Mouse (Mus musculus): ENCODE measurements around the gene Slc37a1. TPM values are rescaled to one million over a fixed set of nuclear protein-coding genes. Genes with fewer than 3 reads are reported as not detected.
"Not testable (repeated sequence)": the region's sequence is repeated elsewhere in the genome, so short reads cannot be mapped to it uniquely, and the experiment has no call there.

The Slc37a1 gene
- polyA plus RNA-seq, 1 experiment from 2014 or later, result 12.9 TPM

GRCm38 (mm10) chr17:31265171-31265572 lies 21.4 kb upstream of the Slc37a1 start:
- 20% methylated on average over 3 of the region's 3 CpGs for whole genome bisulfite sequencing
- no peak overlapping the region for H3K4me2 ChIP-seq (ENCODE audit: low read length)
- no peak for ATAC-seq

DNA sequence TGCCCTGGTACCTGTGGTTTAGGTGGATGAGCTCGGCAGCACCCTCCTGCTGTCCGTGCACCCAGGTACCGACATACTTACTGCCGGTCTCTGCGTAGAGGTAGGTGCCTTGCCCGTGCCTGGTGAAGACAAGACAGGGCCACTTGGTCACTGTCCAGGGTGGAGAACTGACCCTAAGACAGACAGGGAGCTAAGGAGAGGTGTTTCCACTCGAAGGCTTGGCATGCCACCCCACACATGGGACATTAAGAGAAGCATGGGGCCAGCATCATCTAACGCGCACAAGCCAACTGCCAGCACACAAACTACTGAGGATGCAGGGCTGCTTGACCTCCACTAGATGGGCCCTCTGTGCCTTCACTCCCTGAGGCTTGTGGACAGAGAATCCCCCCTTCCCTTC lies 20.8 kb upstream of the Slc37a1 start:
- no peak for ATAC-seq
- WGBS, result 93% methylated on average over 9 of the region's 9 CpGs
- no peaks in the 10 kb centered on the region for H3K27me3 ChIP-seq (ENCODE audit: control insufficient read depth, insufficient read depth, low read depth, low read length)
- H3K9me3 ChIP-seq (replicated peaks; ENCODE audit: control insufficient read depth, low read length, poor library complexity, severe bottlenecking), result no peaks in the 10 kb centered on the region
- no peaks in the 10 kb centered on the region for H3K4me1 ChIP-seq (ENCODE audit: control insufficient read depth, insufficient read depth, low read length)
- no peak overlapping the region for H3K9ac ChIP-seq (ENCODE audit: low read depth, low read length)
- no peaks in the 10 kb centered on the region for H3K36me3 ChIP-seq (ENCODE audit: control insufficient read depth, insufficient read depth, low read length)
- H3K4me3 ChIP-seq (ENCODE audit: low read depth, low read length), result no peak overlapping the region
- H3K27ac ChIP-seq (ENCODE audit: low read length), result no peak overlapping the region
- H3K4me2 ChIP-seq (ENCODE audit: low read length), result no peak overlapping the region

More at GRCm38 (mm10) chr17:31265171-31265572, 21.4 kb upstream of the Slc37a1 start:
- Histone ChIP-seq H3K9me3 (replicated peaks; ENCODE audit: control insufficient read depth, low read length, poor library complexity, severe bottlenecking) (no peaks in the 10 kb centered on the region), H3K4me3 (ENCODE audit: low read depth, low read length) (no peak overlapping the region), H3K4me1 (ENCODE audit: control insufficient read depth, insufficient read depth, low read length) (no peaks in the 10 kb centered on the region), H3K36me3 (ENCODE audit: control insufficient read depth, insufficient read depth, low read length) (no peaks in the 10 kb centered on the region), H3K9ac (ENCODE audit: low read depth, low read length) (no peak overlapping the region), H3K27ac (ENCODE audit: low read length) (no peak overlapping the region), H3K27me3 (ENCODE audit: control insufficient read depth, insufficient read depth, low read depth, low read length) (no peaks in the 10 kb centered on the region)

- Histone ChIP-seq H3K9me3 (replicated peaks; ENCODE audit: control insufficient read depth, low read length, poor library complexity, severe bottlenecking) (no peaks in the 10 kb centered on the region), H3K4me2 (ENCODE audit: low read length) (no peak overlapping the region), H3K27me3 (ENCODE audit: control insufficient read depth, insufficient read depth, low read depth, low read length) (no peaks in the 10 kb centered on the region), H3K4me1 (ENCODE audit: control insufficient read depth, insufficient read depth, low read length) (no peaks in the 10 kb centered on the region), H3K4me3 (ENCODE audit: low read depth, low read length) (no peak overlapping the region), H3K27ac (ENCODE audit: low read length) (no peak overlapping the region), H3K9ac (ENCODE audit: low read depth, low read length) (no peak overlapping the region), H3K36me3 (ENCODE audit: control insufficient read depth, insufficient read depth, low read length) (no peaks in the 10 kb centered on the region)
- WGBS, result 88% methylated on average over 7 of the region's 7 CpGs
- ATAC-seq, result no peak
Observed at GRCm38 (mm10) chr17:31266321-31266950, 20.2 kb upstream of the Slc37a1 start.

GRCm38 (mm10) chr17:31267138-31267537 lies 19.5 kb upstream of the Slc37a1 start:
- Histone ChIP-seq H3K4me1 (ENCODE audit: control insufficient read depth, insufficient read depth, low read length) (no peaks in the 10 kb centered on the region), H3K9me3 (replicated peaks; ENCODE audit: control insufficient read depth, low read length, poor library complexity, severe bottlenecking) (no peaks in the 10 kb centered on the region), H3K4me2 (ENCODE audit: low read length) (no peak overlapping the region), H3K36me3 (ENCODE audit: control insufficient read depth, insufficient read depth, low read length) (no peaks in the 10 kb centered on the region), H3K27ac (ENCODE audit: low read length) (no peak overlapping the region), H3K4me3 (ENCODE audit: low read depth, low read length) (no peak overlapping the region), H3K27me3 (ENCODE audit: control insufficient read depth, insufficient read depth, low read depth, low read length) (no peaks in the 10 kb centered on the region), H3K9ac (ENCODE audit: low read depth, low read length) (no peak overlapping the region)
- no peak for ATAC-seq
- WGBS, result 79% methylated on average over 4 of the region's 4 CpGs

GRCm38 (mm10) chr17:31267603-31268002 lies 19.0 kb upstream of the Slc37a1 start:
- Histone ChIP-seq H3K27me3 (ENCODE audit: control insufficient read depth, insufficient read depth, low read depth, low read length) (no peaks in the 10 kb centered on the region), H3K4me2 (ENCODE audit: low read length) (no peak overlapping the region)
- WGBS, result 89% methylated on average over 6 of the region's 6 CpGs

GRCm38 (mm10) chr17:31268016-31268415 lies 18.6 kb upstream of the Slc37a1 start:
- no peaks in the 10 kb centered on the region for H3K9me3 ChIP-seq (replicated peaks; ENCODE audit: control insufficient read depth, low read length, poor library complexity, severe bottlenecking)
- no peak overlapping the region for H3K9ac ChIP-seq (ENCODE audit: low read depth, low read length)
- H3K27ac ChIP-seq (ENCODE audit: low read length), result no peak overlapping the region
- H3K27me3 ChIP-seq (ENCODE audit: control insufficient read depth, insufficient read depth, low read depth, low read length), result no peaks in the 10 kb centered on the region
- no peak overlapping the region for H3K4me3 ChIP-seq (ENCODE audit: low read depth, low read length)
- ATAC-seq, result no peak
- H3K36me3 ChIP-seq (ENCODE audit: control insufficient read depth, insufficient read depth, low read length), result no peaks in the 10 kb centered on the region
- H3K4me2 ChIP-seq (ENCODE audit: low read length), result no peak overlapping the region
- no peaks in the 10 kb centered on the region for H3K4me1 ChIP-seq (ENCODE audit: control insufficient read depth, insufficient read depth, low read length)
- 88% methylated on average over 1 of the region's 1 CpGs for WGBS

More at GRCm38 (mm10) chr17:31267603-31268002, 19.0 kb upstream of the Slc37a1 start:
- no peaks in the 10 kb centered on the region for H3K9me3 ChIP-seq (replicated peaks; ENCODE audit: control insufficient read depth, low read length, poor library complexity, severe bottlenecking)
- ATAC-seq, result no peak
- H3K27ac ChIP-seq (ENCODE audit: low read length), result no peak overlapping the region
- H3K4me1 ChIP-seq (ENCODE audit: control insufficient read depth, insufficient read depth, low read length), result no peaks in the 10 kb centered on the region
- H3K9ac ChIP-seq (ENCODE audit: low read depth, low read length), result no peak overlapping the region
- H3K4me3 ChIP-seq (ENCODE audit: low read depth, low read length), result no peak overlapping the region
- no peaks in the 10 kb centered on the region for H3K36me3 ChIP-seq (ENCODE audit: control insufficient read depth, insufficient read depth, low read length)

- no peaks in the 10 kb centered on the region for H3K27me3 ChIP-seq (ENCODE audit: control insufficient read depth, insufficient read depth, low read depth, low read length)
- H3K4me1 ChIP-seq (ENCODE audit: control insufficient read depth, insufficient read depth, low read length), result no peaks in the 10 kb centered on the region
- H3K4me2 ChIP-seq (ENCODE audit: low read length), result no peak overlapping the region
- no peaks in the 10 kb centered on the region for H3K36me3 ChIP-seq (ENCODE audit: control insufficient read depth, insufficient read depth, low read length)
- no peak overlapping the region for H3K4me3 ChIP-seq (ENCODE audit: low read depth, low read length)
- ATAC-seq, result no peak
- WGBS, result 86% methylated on average over 2 of the region's 2 CpGs
- H3K9me3 ChIP-seq (replicated peaks; ENCODE audit: control insufficient read depth, low read length, poor library complexity, severe bottlenecking), result no peaks in the 10 kb centered on the region
- no peak overlapping the region for H3K27ac ChIP-seq (ENCODE audit: low read length)
- H3K9ac ChIP-seq (ENCODE audit: low read depth, low read length), result no peak overlapping the region
Observed at GRCm38 (mm10) chr17:31269761-31270160, 16.8 kb upstream of the Slc37a1 start.

DNA sequence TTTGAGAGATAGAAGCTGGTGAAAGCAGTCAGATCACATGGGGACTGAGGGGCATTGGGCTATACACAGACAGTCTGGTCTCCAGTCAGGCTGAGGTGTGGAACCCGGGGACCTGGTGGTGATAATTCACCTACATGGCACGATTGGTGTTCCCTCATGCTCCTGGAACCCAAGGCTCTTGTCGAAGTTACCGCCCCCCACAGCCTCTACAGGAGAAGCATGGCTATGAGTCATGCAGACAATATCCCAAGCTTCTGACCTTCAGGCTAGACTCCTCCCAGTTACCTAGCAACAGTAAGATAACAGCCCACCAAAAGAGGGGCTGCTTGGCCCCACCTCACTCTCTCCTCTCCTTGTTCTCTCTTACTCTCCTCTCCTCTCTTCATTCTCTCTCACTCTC lies 16.3 kb upstream of the Slc37a1 start:
- H3K9ac ChIP-seq (ENCODE audit: low read depth, low read length), result no peak overlapping the region
- no peak for ATAC-seq
- H3K9me3 ChIP-seq (replicated peaks; ENCODE audit: control insufficient read depth, low read length, poor library complexity, severe bottlenecking), result no peaks in the 10 kb centered on the region
- H3K27ac ChIP-seq (ENCODE audit: low read length), result no peak overlapping the region
- H3K27me3 ChIP-seq (ENCODE audit: control insufficient read depth, insufficient read depth, low read depth, low read length), result no peaks in the 10 kb centered on the region
- no peaks in the 10 kb centered on the region for H3K36me3 ChIP-seq (ENCODE audit: control insufficient read depth, insufficient read depth, low read length)
- no peaks in the 10 kb centered on the region for H3K4me1 ChIP-seq (ENCODE audit: control insufficient read depth, insufficient read depth, low read length)
- no peak overlapping the region for H3K4me2 ChIP-seq (ENCODE audit: low read length)
- 89% methylated on average over 4 of the region's 4 CpGs for WGBS
- H3K4me3 ChIP-seq (ENCODE audit: low read depth, low read length), result no peak overlapping the region

DNA sequence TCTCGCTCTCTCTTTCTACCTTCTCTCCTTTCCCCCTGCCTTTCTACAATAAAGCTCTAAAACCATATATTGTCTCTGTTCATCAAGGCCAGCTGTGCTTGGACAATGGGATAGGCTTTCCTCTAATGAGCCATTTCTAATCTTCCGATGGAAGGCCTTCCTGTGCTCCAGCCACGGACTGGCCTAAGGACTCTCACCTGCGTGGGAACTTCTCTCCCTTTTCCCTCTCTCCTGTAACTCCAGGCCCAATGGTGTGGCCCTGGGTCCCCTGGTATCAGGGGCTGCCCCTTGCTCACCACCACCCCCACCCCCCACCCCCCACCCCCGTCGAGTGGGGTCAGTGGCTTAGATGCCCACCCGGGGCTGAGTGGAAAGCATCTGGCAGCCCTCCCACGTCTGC lies 15.9 kb upstream of the Slc37a1 start:
- not testable (repeated sequence) for H3K9ac ChIP-seq (ENCODE audit: low read depth, low read length); ATAC-seq; H3K4me2 ChIP-seq (ENCODE audit: low read length); H3K9me3 ChIP-seq (replicated peaks; ENCODE audit: control insufficient read depth, low read length, poor library complexity, severe bottlenecking); H3K36me3 ChIP-seq (ENCODE audit: control insufficient read depth, insufficient read depth, low read length); H3K4me1 ChIP-seq (ENCODE audit: control insufficient read depth, insufficient read depth, low read length); H3K27me3 ChIP-seq (ENCODE audit: control insufficient read depth, insufficient read depth, low read depth, low read length); H3K27ac ChIP-seq (ENCODE audit: low read length); H3K4me3 ChIP-seq (ENCODE audit: low read depth, low read length)
- WGBS, result 77% methylated on average over 8 of the region's 8 CpGs

All from midbrain, embryonic 16.5 days (tissue).